Mouse (Mus musculus): ENCODE results near the gene Hivep3.
A peak's percentile ranks its signal among the peaks of the same experiment; 100 is the strongest.

The Hivep3 gene

DNA sequence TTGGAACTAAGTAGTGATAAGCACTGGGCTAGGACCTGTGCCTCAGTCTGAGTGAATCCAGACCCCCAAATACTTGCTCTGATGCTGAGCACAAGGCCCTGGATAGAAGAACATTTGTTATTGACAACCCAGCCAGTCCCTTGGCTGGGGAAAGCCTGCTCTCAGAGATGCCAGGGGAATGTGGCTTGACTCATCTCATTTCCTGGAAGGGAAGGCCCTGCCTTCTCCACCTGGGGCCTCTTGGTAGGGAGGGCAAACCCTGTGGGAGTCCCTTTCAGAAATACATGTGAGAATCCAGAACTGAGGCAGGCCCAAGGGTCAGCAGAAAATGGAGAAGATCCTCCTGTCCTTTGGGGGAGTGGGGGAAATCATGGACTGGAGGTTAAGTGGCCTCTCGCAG lies 294.1 kb downstream of the Hivep3 start:
- DNase-seq: no peak

DNA sequence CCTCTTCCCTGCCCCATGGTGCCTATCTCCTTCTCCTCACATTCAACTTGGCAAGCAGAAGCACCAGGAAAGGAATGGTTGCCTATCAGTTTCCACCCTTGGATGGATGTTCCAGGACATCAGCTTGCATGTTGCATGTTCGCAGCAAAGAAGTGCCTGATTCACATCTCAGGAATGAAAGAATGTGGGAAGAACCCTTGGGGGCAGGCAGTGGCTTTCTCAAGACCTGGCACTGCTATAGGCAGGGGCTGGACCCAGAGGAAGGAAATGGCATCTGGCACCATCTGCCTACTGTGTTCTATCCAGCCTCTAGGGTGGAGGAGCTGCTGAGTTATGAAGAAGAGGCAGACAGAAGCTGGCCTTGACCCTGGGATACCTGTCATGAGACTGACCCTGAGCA lies 296.4 kb downstream of the Hivep3 start:
- DNase-seq: no peak

DNA sequence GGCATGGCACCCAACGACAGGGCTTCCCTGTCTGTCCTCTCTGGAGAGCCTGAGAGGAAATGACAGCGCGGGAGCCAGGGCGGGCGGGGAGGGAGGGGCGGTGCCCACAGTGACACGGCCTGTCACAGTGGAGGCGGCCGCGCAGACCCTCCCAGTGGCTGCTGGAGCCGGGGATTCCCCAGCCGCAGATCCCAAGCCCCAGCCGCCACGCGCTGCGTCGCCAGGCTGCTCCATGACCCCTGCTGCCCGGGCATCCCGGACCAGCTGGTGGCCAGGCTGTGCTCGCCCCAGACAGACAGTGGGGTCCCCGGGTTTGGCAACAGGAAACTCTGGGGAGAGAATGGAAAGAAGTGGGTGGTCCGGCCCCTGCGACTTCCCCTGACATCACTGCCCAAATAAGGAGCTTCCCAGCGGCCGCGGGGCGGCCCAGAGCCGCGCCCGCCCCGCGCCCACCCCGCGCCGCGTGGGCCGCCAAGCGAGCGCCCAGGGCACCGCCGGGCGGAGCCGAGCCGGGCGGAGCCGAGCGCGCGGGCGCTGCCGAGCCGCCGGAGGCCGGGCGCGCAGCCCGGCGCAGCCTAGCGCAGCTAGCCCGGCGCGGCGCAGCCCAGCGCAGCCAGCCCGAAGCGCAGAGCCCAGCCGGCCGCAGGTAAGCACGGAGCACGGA lies 298.9 kb downstream of the Hivep3 start:
- peak; percentile 40 for DNase-seq

DNA sequence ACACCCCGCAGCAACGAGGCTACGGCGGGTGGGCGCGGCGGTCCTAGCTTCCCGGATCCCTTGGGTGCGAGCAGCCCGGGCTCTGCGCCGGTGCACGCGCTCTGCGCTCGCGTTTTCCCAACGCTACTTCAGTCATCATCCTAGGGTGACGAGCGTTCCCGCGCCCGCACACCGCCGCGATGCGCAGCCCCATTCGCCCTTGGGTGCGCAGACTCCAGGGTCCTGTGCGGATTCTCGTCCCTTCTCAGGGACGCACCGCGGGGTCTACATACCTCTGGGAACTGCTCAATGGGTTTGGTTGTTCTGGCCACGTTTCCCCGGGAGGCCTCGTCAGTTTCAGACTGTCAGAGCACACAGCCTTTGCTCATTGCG lies 299.4 kb downstream of the Hivep3 start:
- DNase-seq: no peak

DNA sequence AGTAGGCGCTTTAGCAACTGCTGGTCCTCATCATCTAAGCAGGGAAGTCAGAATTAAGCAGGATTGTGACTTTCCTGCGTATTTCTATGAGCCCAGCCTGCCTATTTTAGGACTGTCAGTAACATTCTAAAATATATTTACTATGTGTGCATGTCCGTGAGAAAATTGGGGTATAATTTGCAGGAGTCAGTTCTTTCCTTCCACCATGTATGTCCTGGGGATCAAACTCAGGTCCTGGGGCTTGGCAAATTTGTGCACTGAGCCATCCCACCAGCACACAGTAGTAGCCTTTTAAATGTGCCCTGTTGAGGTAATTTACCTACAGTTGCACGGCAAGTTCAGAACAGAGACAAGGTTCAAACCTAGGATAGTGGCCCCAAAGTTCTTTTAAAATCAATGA lies 302.7 kb downstream of the Hivep3 start:
- DNase-seq: no peak

DNA sequence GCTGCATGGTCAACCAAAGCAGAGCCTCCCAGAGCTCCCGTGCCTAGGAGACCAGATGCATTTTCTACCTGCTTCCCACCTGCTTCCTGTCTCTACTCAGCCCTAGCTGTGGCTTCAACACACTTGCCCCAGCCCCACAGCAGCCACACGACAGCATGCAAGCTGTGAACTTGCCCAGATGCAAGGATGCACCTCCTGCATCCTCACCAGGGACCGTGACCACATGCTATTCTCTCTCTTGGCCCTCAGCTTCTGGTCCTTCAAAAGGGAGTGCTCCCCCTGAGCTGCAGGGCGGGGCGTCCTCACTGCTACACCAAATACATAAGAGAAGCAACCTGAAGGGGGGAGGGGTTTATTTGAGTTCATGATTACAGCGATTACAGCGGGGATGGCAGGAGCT lies 303.4 kb downstream of the Hivep3 start:
- no peak for DNase-seq

GRCm38 (mm10) chr4:120041520-120041919 lies 307.9 kb downstream of the Hivep3 start:
- no peak for DNase-seq

DNA sequence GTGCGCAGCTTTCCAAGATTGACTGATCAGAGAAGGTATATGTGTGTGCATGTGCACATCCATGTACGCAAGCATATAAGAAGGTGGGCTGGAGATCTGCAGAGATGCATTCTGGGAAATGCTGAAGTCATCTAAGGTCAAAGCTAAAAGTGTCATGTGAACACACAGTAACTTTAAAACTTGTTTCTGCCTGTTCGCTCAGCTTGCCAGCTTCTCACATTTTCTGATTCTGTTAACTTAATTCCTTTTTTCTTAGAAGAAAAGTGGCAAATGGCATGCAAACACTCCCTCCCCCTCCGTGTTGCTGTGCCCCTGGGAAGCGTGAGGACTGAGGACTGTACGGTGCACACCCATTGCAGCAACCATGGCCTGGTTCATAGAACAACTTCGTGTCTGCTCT lies 308.9 kb downstream of the Hivep3 start:
- no peak for DNase-seq

DNA sequence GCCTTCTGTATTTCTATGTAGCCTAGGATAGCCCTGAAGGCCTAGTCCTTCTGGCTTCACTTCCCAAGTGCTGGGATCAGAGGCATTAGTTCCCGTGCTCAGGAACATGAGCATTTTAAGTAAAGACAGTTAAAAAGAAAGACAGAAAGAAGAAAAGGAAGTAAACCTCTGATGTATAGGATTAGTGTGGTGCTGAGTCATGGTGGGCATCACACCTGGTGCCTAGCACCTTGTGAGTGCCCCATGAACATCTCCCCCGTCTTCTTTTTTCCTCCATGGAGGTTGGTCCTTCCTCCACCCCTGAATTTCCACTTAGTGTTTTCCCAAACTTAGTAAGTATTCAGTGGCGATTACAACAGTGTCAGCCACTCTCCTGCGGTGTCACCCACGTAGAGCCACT lies 311.0 kb downstream of the Hivep3 start:
- DNase-seq: no peak

- DNase-seq: no peak
Measured at GRCm38 (mm10) chr4:120045131-120045537, 311.6 kb downstream of the Hivep3 start.

GRCm38 (mm10) chr4:120045871-120046270 lies 312.3 kb downstream of the Hivep3 start:
- DNase-seq: no peak

GRCm38 (mm10) chr4:120047060-120047459 lies 313.5 kb downstream of the Hivep3 start:
- no peak for DNase-seq

DNA sequence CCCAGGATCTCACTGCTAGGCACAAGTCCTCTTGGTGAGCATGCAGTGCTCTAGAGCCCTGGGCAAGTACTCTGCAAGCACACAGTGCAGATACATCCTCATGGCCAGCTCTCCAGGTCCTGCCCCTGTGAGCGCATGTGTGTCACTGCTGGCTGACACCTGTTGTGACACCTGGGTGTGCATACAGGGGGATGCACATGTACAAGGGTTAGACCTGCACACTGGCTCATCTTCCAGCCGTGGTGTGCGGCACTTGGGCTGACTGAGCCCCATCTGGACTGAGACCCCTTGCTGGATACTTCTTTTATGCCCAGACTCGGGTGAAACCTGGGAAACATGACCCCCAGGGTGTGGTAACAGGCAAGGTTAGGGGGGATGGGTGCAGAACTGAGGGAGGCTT lies 314.7 kb downstream of the Hivep3 start:
- no peak for DNase-seq

DNA sequence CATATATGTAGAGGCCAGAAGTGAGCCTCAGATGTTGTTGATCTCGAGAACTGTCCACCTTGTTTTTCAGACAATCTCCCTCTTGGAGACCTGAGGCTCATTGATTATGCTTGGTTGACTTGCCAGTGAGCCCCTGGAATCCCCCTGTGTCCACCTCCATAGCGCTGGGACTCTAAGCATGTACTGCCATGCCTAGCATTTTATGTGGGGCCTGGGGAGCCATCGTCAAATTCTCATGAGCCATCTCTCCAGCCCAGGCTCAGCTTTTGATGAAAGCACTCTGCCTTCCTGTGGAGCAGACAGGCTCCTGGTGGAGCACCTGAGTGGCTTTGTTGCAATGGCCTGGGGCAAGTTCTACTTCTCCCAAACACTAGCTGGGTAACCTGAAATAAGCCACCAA lies 316.3 kb downstream of the Hivep3 start:
- no peak for DNase-seq

DNA sequence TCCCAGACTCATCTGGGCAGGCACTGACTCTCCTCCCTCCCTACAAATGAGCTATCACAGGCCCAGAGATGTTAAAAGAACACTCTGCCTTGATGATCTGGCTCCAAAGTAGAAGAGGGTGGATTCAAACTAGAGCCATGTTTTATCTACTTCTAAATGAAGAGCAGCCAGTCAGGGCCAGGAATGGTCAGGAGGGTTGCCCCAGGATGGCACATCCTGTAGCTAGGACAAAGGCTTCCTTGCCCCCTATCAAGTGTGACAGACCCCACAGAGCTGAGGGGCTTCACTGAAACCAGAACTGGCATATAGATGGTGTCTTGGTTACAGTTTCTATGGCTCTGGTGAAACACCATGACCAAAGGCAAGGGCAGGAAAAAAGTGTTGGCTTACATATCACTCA lies 318.9 kb downstream of the Hivep3 start:
- DNase-seq: no peak

DNA sequence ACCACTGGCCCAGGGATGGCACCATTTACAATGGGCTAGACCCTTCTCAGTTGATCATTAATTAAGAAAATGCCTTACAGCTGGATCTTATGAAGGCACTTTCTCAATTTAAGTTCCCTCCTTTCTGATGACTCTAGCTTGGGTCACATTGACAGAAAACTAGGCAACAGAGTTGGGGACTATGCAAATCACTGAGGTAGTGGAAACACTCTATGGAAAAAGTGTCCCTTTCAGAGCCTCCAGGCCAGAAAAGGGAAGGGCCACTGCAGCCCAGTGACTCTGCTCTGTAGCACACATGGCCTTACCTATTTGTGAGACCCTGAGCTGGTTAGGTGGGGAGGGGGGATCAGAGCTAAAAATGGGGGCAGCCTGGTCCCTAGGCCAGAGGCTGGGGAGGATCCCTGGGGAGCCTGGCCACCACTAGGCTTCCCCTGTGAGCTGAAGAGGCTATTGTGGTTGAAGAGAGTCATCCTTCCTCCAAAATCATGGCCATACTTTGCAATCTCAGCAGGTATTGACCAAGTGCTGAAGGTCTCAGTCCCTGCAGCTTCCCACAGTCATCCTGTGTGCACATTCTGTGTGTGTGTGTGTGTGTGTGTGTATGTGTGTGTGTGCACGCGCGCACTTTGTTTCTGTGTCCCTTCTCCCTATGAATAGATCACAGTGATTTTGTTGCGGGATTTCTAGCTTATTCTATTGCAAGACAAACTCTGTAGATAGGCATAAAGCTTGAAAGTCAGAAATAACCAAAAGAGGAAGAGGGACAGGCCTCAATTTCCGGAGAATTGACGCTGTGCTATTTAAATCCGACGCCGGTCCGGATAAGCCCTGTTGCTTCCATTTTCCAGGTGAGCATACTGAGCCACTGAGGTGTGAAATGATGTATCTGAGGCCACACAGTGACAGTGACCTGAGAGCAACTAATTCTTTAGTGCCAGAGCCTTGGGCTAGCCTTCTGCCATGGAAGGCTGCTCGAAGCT lies 319.7 kb downstream of the Hivep3 start:
- DNase-seq: no peak

DNA sequence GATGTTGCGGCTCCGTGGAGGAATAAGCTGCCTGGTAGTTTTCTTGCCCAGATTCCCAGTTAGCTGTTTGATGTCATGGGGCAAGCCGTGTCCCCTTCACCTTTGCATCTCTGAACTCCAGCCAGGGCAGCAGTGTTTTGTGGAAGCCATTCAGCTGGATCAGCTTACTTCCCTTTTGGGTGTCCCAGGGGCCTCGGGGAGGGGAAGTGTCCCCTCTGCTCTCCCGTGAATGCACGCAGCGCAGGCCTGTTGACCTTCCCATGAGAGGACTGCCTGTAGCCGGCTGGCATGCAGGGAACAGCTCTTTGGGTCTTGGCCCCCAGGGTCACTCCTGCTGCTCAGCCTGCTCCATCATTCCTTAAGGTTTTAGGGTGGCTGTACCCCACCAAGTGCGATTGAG lies 320.6 kb downstream of the Hivep3 start:
- DNase-seq: no peak

GRCm38 (mm10) chr4:120056451-120056850 lies 322.9 kb downstream of the Hivep3 start:
- DNase-seq: no peak

- DNase-seq: no peak
Measured at GRCm38 (mm10) chr4:120057529-120057928, 323.9 kb downstream of the Hivep3 start.

DNA sequence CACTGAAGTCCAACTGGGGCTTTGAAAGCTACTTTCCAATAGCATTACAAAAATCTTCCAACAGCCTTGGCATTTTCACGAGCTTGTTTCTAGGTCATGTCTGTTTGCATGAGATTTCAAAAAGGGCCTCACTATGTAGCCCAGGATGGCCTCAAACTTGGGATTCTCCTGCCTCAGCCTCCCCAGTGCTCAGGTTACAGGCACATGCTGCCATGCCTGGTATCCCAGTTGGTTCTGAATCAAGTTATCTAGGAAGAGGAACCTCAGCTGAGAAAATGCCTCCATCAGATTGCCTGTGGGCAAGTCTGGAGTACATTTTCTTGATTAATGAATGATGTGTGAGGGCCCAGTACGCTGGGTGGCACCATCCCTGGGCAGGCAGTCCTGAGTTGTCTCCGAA lies 324.6 kb downstream of the Hivep3 start:
- DNase-seq: no peak

DNA sequence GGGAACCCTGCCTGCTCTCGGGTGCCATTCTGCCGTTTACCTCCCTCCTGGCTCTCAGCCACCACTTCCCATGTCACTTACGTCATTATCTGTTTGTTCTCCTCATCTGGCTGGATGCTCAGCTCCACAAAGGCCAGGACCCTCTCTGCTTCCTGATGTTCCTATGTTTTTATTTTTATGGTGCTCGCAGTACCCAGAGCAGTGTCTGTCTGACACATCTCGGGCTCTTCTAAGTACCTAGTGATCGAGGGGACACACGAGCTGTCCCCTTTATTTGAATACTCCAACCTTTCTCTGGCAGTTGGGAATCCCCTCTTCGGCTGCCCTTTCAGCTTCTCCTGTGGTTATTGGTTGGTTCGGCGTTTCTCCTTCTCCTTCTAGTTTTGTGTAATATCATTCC lies 325.2 kb downstream of the Hivep3 start:
- no peak for DNase-seq

- DNase-seq: no peak
Measured at GRCm38 (mm10) chr4:120061727-120062126, 328.1 kb downstream of the Hivep3 start.

DNA sequence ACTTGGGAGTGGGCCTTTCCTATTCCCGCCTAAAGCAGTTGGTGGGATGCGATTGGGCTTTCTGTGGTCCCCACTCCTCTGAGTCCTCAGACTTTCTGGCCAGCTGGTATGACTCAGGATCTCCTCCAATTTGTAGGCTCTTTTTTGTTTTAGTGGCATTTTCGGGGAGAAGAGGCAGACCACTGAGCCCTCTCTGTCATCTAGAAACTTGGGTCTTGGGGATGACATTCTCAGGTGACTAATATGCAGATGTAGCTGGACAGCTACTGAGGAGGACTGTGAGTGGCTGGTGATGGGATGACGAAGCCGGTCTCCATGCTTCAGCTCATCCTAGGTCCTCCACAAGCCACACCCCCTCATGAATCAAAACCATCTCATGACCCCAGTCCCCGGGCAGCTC lies 328.6 kb downstream of the Hivep3 start:
- DNase-seq: no peak

- DNase-seq: no peak
Measured at GRCm38 (mm10) chr4:120062754-120063153, 329.2 kb downstream of the Hivep3 start.

All from cerebellum, adult 11 months (tissue).